Mouse (Mus musculus) spleen, adult 12 weeks (tissue): Measurements from ENCODE around the gene Plcd1.

Experiments used
- DNase-seq: peaks from one replicate; pipeline ENCODE4 v3.0.0; 2022; ENCODE audit warnings: low spot score

The Plcd1 gene

DNA sequence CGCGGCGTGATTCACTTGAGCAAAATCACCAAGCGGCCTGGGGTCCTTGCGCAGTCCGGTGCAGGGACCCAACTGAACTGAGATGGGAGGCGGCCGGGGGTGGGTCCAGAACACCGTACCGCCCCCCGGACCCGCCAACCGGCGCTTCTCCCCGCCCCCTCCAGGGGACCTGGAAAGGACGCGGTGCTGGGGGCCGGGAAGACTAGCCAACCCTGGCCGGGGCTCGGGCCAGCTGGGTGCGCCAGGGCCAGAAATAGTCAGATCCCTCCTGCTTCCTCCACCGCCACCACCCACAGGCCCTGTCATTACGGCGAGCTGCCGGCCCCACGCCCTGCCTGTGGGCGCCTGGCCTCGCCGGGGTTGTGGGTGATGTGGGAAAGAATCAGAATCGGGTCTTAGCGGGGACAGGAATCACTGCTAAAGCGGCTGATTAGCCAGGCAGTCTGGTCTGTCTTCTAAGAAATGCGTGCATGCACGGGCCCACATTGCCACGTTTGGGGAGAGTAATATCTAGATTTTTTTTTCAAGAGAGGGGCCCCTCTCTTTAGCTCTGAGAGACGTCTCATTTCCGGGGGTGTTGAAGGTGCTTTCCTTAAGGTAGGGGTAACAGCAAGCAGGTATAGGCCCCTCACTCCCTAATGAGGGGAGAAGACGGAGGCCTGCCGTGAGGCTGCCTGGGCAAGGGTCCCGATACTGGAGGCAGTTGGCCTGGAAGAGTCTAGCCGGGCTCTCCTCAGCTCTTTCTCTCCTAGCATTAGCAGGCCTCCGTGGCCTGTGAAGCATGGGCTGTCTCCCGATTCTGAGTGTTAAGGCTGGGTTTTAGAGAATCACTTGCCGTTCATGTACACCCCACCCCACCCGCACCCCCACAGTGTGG lies at the start of gene Plcd1:
Gene Plcd1, minus strand, starts transcription at position 84 of the 877 bp plus-strand sequence.
- no peak for DNase-seq

DNA sequence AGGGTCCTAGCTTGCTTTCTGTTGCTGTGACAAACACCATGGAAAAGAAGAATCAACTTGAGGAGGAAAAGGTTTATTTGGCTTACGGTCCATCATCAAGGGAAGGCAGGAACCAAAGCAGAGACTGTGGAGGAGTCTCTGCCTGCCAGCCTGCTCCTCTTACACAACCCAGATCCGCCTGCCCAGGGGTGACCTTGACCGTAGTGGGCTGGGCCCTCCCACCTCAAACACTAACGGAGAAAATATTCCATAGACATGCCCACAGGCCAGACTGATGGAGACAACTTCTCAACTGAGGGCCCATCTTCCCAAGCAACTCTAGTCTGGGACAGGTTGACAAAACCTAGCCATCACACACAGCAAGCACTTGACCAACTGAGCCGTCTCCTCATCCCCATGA lies 48.8 kb upstream of the Plcd1 start:
- no peak for DNase-seq

- no peak for DNase-seq
Observed at GRCm38 (mm10) chr9:119138836-119139235, 45.5 kb upstream of the Plcd1 start.

GRCm38 (mm10) chr9:119130692-119131091 lies 37.4 kb upstream of the Plcd1 start:
- no peak for DNase-seq

- no peak for DNase-seq
Observed at GRCm38 (mm10) chr9:119128436-119129181, 35.3 kb upstream of the Plcd1 start.

DNA sequence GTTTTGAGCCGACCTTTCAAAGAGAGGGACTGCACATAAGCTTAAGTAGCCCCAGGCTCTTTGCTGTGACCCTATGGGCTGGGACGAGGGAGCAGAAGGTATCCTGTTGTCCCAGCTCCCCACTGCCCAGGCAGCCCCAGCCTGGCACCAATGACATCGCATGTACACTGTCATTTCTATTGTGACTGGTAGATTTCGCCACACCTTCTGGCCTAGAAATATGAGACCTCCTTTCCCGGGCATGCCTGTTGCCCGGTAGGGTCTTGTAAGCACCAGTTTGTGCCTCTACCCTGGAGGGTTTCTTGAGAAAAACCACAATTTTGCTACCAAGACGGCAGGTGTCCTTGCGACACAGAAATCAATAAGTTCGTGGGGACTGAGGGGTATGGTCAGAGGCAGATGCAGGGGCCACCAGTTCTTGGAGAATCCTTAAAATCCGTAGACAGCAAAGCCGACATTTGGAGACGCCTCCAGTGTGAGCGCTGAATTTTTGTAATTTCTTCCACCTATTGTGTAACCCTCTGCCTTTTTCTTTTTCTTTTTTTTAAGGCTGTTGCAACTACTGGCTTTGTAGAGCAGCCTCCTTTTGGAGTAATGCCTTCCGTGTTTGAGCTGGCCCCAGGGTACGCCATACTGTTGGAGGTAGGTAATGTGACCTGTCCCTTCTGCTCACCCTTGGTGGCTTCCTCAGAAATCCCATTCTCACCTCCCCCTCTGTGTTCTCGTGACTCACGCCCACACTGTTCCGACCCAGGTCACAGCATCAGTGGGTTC lies 29.5 kb upstream of the Plcd1 start:
- no peak for DNase-seq

- no peak for DNase-seq
Observed at GRCm38 (mm10) chr9:119120168-119120560, 26.9 kb upstream of the Plcd1 start.

- no peak for DNase-seq
Observed at GRCm38 (mm10) chr9:119119409-119120167, 26.3 kb upstream of the Plcd1 start.

DNA sequence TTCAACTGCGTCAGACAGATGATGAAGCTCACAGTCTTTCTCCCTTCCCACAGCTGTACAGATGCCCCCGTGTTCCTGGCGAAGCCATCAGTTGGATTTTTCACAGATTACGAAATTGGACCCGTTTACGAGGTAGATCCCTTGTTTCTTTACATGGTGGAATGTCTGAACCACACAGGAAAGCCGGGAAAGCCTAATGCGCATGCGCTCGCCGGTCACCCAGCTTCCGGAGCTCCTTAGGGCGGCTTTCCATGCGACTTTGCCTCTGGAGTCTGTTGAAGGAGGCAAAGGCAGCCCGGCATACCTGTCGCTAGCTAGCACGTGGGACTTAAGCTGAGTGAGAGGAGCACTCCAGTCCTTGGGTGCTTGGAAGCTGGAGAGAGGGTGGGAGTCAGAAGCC lies 21.6 kb upstream of the Plcd1 start:
- no peak for DNase-seq

DNA sequence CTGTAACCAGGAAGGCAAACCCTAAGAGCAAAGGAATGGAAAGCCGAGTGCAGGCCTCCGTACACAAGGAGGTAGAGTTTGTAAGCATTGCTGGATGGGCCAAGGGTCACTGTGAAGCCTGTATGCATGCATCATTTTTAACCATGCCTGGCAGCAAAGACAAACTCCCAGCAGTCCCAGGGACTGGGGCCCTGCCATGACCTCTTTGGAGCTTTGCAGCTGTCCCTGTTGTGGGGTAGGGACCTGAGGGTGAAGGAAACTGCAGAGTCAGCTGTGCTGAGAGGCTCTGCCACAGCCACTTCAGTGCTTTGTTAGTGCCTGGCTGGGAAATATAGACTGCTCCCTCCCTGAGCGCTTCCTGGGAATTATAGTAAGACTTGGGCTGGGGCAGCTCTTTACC lies 17.3 kb upstream of the Plcd1 start:
- no peak for DNase-seq

DNA sequence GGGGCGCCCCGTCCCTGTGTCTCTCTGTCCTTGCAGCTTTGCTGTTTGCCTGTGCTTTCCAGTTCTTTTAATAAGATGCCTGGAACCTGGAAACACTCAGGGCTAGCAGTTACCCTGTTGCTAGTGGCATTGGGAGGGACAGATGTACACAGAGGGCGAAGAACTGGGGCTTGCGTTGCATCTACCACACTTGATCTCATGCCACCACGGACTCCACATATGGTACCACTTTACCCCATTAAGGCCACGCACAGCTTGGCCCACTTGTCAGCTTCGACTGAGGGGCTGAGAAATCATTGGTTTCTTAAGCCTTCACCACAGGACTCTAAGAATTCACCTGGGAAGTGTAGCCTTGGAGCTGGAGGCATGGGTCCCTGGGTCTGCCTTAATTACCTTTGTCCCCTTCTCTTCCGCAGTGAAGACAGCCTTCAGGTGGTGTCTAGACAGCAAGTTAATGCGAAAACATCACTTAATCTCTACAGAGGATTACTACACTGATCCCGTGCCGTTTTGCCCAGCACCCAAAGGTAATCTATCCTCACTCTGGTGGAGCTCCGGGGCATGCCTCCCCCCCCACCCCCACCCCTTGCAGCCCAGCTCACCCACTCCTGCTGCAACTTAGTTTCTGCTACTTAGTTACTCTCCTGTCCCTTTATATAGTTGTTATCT lies 16.5 kb upstream of the Plcd1 start:
- no peak for DNase-seq

DNA sequence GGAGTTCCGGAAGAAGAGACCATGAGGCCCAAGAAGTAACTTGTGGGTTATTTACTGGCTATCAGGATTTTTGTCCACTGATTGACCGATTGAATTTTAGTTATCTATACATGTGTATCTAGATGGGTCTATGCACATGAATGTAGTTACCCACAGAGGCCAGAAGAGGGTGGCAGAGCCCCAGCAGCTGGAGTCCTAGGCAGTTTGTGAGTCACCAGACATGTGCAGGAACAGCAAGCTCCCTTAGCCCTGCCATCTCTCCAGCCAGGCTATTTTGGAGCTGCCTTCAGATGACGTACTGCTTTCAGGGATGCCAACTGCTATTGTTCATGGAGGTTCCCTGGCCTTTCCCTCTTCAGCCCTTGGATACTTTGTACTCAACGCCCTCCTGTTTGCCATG lies 14.3 kb upstream of the Plcd1 start:
- DNase-seq: no peak

- DNase-seq: no peak
Observed at GRCm38 (mm10) chr9:119102783-119103113, 9.4 kb upstream of the Plcd1 start.

DNA sequence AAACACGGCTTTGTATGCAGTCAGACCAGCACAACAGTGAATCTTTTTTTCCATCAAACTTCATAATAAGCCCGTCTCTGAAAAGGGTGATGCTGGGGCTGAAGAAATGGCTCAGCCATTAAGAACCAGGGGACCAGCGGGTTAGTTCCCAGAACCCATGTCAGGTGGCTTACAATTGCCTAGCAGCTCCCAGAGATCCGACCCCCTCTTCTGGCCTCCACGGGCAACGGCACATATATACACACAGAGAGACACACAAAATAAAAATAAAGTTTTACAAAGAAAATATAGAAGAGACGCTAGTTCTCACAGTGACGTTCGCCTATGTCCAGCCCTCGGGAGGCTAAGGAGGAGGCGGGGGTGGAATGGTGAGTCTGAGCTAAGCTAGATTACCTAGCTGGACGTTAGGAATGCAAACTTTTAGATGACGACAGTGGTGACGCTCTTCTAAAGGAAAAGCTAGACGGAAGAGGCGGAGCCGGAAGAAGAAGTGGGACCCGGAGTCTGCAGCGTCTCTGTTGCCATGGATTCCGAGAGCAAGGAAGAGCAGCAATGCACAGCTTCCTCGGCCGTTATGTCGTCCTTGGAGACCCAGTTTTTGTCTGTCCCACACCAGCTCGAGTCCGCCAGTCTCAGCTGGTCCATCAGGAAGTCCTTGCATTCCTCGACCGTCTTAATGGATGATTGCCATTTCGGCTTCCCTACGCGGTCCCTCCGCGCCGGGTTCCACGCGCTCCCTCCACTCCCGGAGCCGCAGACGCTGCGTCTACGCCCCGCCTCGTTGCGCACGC lies 8.9 kb upstream of the Plcd1 start, which contains the start of gene Dlec1:
Gene Dlec1, plus strand, starts transcription at position 487 of the 791 bp plus-strand sequence.
- DNase-seq: peak; percentile 21

DNA sequence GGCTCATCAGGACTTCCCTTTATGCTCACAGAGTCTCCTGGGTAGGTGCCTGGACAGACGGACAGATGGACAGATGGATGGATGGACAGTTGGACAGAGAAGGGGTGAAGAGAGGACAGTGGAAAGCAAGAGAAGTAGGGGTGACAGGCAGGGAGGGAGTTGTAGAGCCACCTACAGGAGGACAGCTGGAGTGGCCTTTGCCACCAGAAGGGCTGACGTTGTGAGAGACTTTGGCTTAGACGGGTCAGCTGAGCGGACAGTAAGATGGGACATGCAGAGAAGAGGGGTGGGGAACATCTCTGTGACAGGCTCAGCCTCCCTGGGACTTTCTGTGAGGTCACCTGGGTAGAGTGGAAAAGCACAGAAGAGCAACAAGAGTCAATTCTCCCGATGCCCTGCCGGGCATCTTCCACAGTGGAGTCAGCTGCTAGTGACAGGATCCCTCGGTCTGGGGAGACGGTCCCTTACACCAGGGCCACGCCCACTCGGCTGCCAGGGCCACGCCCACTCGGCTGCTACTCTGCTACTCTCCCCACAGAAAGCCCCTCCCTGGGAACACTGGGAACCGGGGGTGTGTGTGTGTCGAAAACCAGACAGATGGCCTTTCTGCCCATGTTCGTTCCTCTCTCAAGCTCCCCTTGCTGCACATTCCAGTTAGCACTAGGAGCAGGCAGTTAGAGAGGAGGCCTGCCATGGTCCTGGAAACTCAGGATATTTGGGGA lies 7.0 kb upstream of the Plcd1 start:
- DNase-seq: no peak

DNA sequence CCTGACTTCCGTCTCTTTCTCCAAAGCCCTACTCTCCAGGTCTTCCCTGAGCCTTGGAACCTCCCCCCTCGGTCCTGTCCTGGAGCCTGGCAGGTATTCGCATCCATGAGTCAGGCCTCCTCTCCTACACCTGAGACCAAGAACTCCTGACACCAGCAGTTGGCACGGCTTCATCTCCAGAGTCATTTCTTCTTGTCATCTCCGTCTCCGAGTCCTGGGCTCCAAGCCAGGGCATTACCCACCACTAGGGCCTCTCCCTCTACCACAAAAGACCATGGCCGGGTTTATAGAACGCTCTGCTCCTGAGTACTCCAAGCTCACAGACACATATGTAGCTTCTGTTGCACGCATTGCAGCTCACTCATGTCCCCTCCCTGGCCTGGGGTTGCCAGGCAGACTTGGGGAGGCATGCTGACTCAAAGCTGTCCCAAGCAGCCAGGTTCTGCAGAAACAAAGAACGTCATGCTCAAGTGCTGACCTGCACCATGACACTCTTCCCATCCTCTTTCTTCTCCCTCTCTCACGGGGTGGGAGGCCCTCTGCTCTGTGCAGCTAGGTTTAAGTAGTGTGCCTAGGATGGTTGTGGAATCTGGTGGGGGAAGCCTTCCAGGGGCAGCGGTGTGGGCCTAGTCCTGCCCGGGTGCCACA lies 1.3 kb upstream of the Plcd1 start:
- no peak for DNase-seq

- DNase-seq: no peak
Observed at GRCm38 (mm10) chr9:119092473-119093418, 556 bp downstream of the Plcd1 start.
